Mouse (Mus musculus): ENCODE measurements around the gene Gm44973.

DNA sequence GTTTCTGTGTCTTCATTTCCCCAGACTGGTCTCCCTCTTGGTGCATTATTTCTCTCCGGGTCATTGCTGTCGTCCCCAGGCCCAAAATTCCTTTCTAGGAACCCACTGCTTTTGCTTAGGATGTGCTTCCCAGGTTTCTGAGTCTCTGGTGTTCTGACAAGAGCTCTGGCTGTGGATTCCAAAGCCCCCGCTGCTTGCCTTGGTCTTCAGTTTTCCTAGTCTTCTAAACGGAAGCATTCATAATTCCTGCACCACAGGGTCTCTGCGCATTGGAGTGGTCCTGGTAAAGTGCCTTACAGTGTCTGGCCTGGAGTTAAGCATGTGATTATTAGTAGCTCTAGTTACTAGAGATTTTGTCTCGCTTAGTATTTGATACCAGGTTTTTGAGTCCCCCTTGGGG lies 65.5 kb downstream of the Gm44973 start:
- no peak for TF ChIP-seq CTCF (IDR thresholded peaks at IDR 0.05; ENCODE audit: extremely low read depth, insufficient read length, insufficient replicate concordance, low read depth, low read length)
- TF ChIP-seq POLR2A (IDR thresholded peaks at IDR 0.05; ENCODE audit: low read depth, low read length), result no peak
